Mouse (Mus musculus): ENCODE results near the gene Selenoi. TPM values are rescaled to one million over a fixed set of nuclear protein-coding genes. Genes with fewer than 3 reads are reported as not detected.

Gene Selenoi
- polyA plus RNA-seq, 1 experiment: 32.2 TPM

DNA sequence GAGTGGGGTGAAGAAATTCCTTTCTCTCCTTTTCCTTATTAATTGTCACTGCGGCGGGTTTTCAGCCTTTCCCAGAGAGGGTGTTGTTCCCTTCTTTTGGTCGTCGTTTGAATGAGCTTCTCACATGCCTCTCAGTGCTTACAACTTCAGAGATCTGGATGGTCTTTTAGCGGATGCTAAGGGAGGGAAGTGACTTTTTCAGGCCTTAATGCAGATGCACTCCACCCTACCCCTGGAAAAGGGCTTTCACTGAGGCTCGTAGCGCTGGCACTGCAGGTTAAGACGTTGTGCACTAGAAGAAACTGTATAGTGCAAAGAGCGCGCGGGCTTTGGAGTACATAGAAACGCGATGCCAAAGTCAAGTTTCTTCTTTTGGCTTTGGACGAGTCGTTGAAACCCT lies 661 bp downstream of the Selenoi start:
- WGBS: 2% methylated on average over 15 of the region's 15 CpGs
- H3K36me3 ChIP-seq (ENCODE audit: control insufficient read depth, insufficient read depth, low read length): no peaks in the 10 kb centered on the region
- TF ChIP-seq CTCF (IDR thresholded peaks at IDR 0.05; ENCODE audit: borderline replicate concordance, control insufficient read depth, extremely low read depth, insufficient read depth, low read length, poor library complexity) (no peak), POLR2A (IDR thresholded peaks at IDR 0.05; ENCODE audit: control insufficient read depth, extremely low read depth, insufficient read depth, low read length, poor library complexity) (no peak)
- H3K4me1 ChIP-seq (replicated peaks; ENCODE audit: control insufficient read depth, insufficient read depth, low read length): 0 out of 2 replicates have a peak, but pooled peaks cover 2% of the 10 kb centered on the region
- H3K27ac ChIP-seq (ENCODE audit: control insufficient read depth, insufficient read depth, low read length): no peak overlapping the region
- peak overlapping the region; percentile 58 for H3K4me3 ChIP-seq (ENCODE audit: control insufficient read depth, insufficient read depth, low read length)
- H3K27me3 ChIP-seq (ENCODE audit: control insufficient read depth, insufficient read depth, low read length): no peaks in the 10 kb centered on the region
- peak; percentile 28 for DNase-seq

DNA sequence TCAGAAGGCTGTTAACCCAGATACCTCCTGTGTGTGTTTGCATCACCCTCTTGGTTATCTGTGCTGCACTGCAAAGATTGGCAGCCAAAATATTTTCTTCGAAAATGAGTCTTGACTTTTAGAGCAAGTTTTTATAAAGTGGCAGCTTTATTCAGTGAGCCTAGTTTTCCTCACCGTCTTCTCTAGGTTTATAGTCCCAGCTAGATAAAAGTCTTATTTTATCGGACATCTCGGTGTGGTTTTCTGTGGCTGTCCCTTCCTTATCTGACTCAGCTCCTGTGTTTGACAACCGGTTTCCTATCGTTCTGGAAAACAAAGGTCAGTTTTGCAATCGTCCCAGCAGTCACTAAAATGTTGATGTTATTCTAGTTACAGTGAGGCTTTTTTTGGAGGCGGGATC lies 1.6 kb downstream of the Selenoi start:
- H3K4me3 ChIP-seq (ENCODE audit: control insufficient read depth, insufficient read depth, low read length): no peak overlapping the region
- 0 out of 2 replicates have a peak, but pooled peaks cover 2% of the 10 kb centered on the region for H3K4me1 ChIP-seq (replicated peaks; ENCODE audit: control insufficient read depth, insufficient read depth, low read length)

DNA sequence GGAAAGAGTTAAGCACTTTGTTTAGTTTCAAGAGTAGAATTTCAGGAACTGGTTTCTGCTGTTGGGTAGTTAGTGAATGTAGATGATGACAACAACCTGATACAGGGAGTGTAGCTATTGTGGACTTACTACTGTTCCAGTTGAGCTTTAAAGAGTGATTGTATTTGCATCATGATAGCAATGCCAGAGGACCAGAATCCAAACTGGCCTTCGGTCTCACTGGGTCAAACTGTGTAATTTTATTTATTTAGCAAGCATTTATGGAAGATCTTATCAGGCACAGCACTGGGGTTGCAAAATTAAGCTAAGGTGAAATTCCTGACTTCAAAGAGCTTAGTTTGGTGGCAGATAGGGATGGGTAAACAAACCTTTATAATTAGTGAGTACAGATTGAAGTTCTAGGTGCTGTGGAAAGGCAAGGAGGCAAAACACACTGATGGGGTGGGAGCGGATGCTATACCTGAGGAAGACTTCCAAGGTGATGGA lies 3.3 kb downstream of the Selenoi start:
- WGBS: 96% methylated on average over 2 of the region's 2 CpGs
- no peak for DNase-seq
- H3K4me3 ChIP-seq (ENCODE audit: control insufficient read depth, insufficient read depth, low read length): no peak overlapping the region
- H3K27ac ChIP-seq (ENCODE audit: control insufficient read depth, insufficient read depth, low read length): no peak overlapping the region
- no peaks in the 10 kb centered on the region for H3K36me3 ChIP-seq (ENCODE audit: control insufficient read depth, insufficient read depth, low read length)
- H3K27me3 ChIP-seq (ENCODE audit: control insufficient read depth, insufficient read depth, low read length): no peaks in the 10 kb centered on the region
- no peak for TF ChIP-seq CTCF (IDR thresholded peaks at IDR 0.05; ENCODE audit: borderline replicate concordance, control insufficient read depth, extremely low read depth, insufficient read depth, low read length, poor library complexity)
- no peak for TF ChIP-seq POLR2A (IDR thresholded peaks at IDR 0.05; ENCODE audit: control insufficient read depth, extremely low read depth, insufficient read depth, low read length, poor library complexity)
- 0 out of 2 replicates have a peak, but pooled peaks cover 2% of the 10 kb centered on the region for H3K4me1 ChIP-seq (replicated peaks; ENCODE audit: control insufficient read depth, insufficient read depth, low read length)

More for the DNA sequence above, 1.6 kb downstream of the Selenoi start:
- DNase-seq: no peak
- no peaks in the 10 kb centered on the region for H3K27me3 ChIP-seq (ENCODE audit: control insufficient read depth, insufficient read depth, low read length)
- WGBS: 75% methylated on average over 8 of the region's 8 CpGs
- TF ChIP-seq CTCF (IDR thresholded peaks at IDR 0.05; ENCODE audit: borderline replicate concordance, control insufficient read depth, extremely low read depth, insufficient read depth, low read length, poor library complexity): no peak
- no peak for TF ChIP-seq POLR2A (IDR thresholded peaks at IDR 0.05; ENCODE audit: control insufficient read depth, extremely low read depth, insufficient read depth, low read length, poor library complexity)
- H3K27ac ChIP-seq (ENCODE audit: control insufficient read depth, insufficient read depth, low read length): no peak overlapping the region
- no peaks in the 10 kb centered on the region for H3K36me3 ChIP-seq (ENCODE audit: control insufficient read depth, insufficient read depth, low read length)

DNA sequence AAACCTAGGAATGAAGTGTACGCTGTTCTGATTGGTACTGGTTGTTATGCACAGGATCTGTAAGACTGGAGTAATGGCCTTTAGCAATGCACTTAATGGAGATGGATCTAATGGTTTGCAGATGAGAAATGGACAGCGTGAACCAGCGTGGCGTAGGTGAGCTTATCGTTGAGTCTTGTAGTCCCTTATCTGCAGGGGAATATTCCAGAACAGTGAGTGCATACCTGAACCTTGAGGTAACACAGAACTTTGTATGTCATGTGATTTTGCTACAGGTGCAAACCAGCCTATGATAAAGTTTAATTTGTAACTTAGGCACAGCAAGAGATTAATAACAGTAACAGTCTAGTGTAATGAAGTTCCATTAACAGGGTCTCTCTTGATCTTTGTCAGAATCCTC lies 6.2 kb downstream of the Selenoi start:
- Histone ChIP-seq H3K4me3 (ENCODE audit: control insufficient read depth, insufficient read depth, low read length) (no peak overlapping the region), H3K27ac (ENCODE audit: control insufficient read depth, insufficient read depth, low read length) (no peak overlapping the region), H3K4me1 (replicated peaks; ENCODE audit: control insufficient read depth, insufficient read depth, low read length) (no peaks in the 10 kb centered on the region), H3K27me3 (ENCODE audit: control insufficient read depth, insufficient read depth, low read length) (no peaks in the 10 kb centered on the region), H3K36me3 (ENCODE audit: control insufficient read depth, insufficient read depth, low read length) (no peaks in the 10 kb centered on the region)
- no peak for TF ChIP-seq POLR2A (IDR thresholded peaks at IDR 0.05; ENCODE audit: control insufficient read depth, extremely low read depth, insufficient read depth, low read length, poor library complexity)
- no peak for TF ChIP-seq CTCF (IDR thresholded peaks at IDR 0.05; ENCODE audit: borderline replicate concordance, control insufficient read depth, extremely low read depth, insufficient read depth, low read length, poor library complexity)
- no peak for DNase-seq
- WGBS: 97% methylated on average over 5 of the region's 5 CpGs

DNA sequence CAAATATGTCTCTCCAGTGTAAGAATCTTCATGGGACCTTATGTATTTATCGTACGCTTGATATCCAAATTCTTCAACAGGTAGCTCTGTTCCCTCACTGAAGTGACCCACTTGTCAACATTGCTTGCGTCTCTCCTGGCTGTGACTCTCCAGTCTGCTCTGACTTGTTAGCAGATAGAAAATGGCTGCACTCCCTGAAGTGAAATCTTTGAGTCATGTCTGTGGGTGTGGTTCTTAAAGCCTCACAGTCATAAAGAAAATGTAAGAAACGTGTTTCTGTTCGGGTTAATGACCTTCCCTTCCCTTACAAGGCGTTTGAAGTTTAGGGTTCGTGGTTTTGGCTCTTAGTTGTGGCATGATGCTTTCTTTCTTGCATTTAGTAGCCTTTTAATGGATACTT lies 8.2 kb downstream of the Selenoi start:
- Histone ChIP-seq H3K27ac (ENCODE audit: control insufficient read depth, insufficient read depth, low read length) (no peak overlapping the region), H3K36me3 (ENCODE audit: control insufficient read depth, insufficient read depth, low read length) (no peaks in the 10 kb centered on the region), H3K27me3 (ENCODE audit: control insufficient read depth, insufficient read depth, low read length) (no peaks in the 10 kb centered on the region), H3K4me1 (replicated peaks; ENCODE audit: control insufficient read depth, insufficient read depth, low read length) (no peaks in the 10 kb centered on the region), H3K4me3 (ENCODE audit: control insufficient read depth, insufficient read depth, low read length) (no peak overlapping the region)
- no peak for DNase-seq
- no peak for TF ChIP-seq CTCF (IDR thresholded peaks at IDR 0.05; ENCODE audit: borderline replicate concordance, control insufficient read depth, extremely low read depth, insufficient read depth, low read length, poor library complexity)
- no peak for TF ChIP-seq POLR2A (IDR thresholded peaks at IDR 0.05; ENCODE audit: control insufficient read depth, extremely low read depth, insufficient read depth, low read length, poor library complexity)
- WGBS: 56% methylated on average over 7 of the region's 7 CpGs

DNA sequence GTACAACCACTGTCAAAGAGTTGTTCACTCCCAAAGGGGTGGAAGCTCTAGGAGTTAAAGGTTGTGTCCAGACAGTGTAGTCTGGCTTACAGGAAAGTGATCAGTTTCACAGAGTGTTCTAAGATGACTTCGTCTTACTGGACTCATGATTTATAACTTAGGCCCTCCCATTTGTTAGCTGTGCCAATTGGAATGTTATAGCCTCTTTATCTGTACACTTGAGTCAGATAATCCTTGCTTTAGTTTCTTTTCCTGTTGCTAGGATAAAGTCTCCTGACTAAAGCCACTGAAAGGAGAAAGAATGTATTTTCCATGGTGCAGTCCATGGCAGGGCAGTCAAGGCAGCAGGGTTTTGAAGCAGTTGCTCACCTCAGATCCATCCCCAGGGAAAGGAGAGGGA lies 10.0 kb downstream of the Selenoi start:
- TF ChIP-seq CTCF (IDR thresholded peaks at IDR 0.05; ENCODE audit: borderline replicate concordance, control insufficient read depth, extremely low read depth, insufficient read depth, low read length, poor library complexity) (no peak), POLR2A (IDR thresholded peaks at IDR 0.05; ENCODE audit: control insufficient read depth, extremely low read depth, insufficient read depth, low read length, poor library complexity) (no peak)
- DNase-seq: no peak
- no peaks in the 10 kb centered on the region for H3K4me1 ChIP-seq (replicated peaks; ENCODE audit: control insufficient read depth, insufficient read depth, low read length)
- H3K27ac ChIP-seq (ENCODE audit: control insufficient read depth, insufficient read depth, low read length): no peak overlapping the region
- WGBS: 93% methylated on average over 1 of the region's 1 CpGs
- H3K4me3 ChIP-seq (ENCODE audit: control insufficient read depth, insufficient read depth, low read length): no peak overlapping the region
- H3K27me3 ChIP-seq (ENCODE audit: control insufficient read depth, insufficient read depth, low read length): no peaks in the 10 kb centered on the region
- no peaks in the 10 kb centered on the region for H3K36me3 ChIP-seq (ENCODE audit: control insufficient read depth, insufficient read depth, low read length)

DNA sequence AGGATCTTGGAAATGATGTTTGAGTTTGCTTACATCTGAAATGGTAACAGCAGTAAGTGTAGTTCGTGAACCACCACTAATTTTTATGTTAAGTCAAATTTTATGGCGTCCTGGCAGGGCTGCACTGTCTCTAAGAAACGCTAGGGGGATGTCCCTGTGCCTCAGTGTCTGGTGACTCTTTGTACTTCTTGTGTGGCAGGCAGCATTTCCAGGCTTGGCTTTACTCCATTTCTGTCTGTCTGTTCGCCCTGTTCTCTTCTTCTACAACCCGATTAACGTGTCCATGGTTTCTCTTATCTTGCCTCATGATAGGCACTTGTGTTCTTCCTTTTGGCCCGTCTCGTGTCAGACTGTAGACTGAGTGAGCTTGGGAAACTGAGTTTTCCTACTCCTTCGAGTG lies 11.4 kb downstream of the Selenoi start:
- Histone ChIP-seq H3K4me1 (replicated peaks; ENCODE audit: control insufficient read depth, insufficient read depth, low read length) (no peaks in the 10 kb centered on the region), H3K27ac (ENCODE audit: control insufficient read depth, insufficient read depth, low read length) (no peak overlapping the region), H3K4me3 (ENCODE audit: control insufficient read depth, insufficient read depth, low read length) (no peak overlapping the region), H3K36me3 (ENCODE audit: control insufficient read depth, insufficient read depth, low read length) (no peaks in the 10 kb centered on the region), H3K27me3 (ENCODE audit: control insufficient read depth, insufficient read depth, low read length) (no peaks in the 10 kb centered on the region)
- no peak for TF ChIP-seq POLR2A (IDR thresholded peaks at IDR 0.05; ENCODE audit: control insufficient read depth, extremely low read depth, insufficient read depth, low read length, poor library complexity)
- no peak for TF ChIP-seq CTCF (IDR thresholded peaks at IDR 0.05; ENCODE audit: borderline replicate concordance, control insufficient read depth, extremely low read depth, insufficient read depth, low read length, poor library complexity)
- peak; percentile 41 for DNase-seq
- WGBS: 80% methylated on average over 9 of the region's 9 CpGs

Measured in thymus, adult 2 months (tissue).